Mouse (Mus musculus) right cerebral cortex, adult 2 months (tissue): ENCODE measurements around the gene Pdk2.

Source experiments
- DNase-seq, 2 experiments: peaks; one replicate each; pipeline ENCODE4 v3.0.0; 2021 to 2022; ENCODE audit warnings: low spot score in 2 of 2

Pdk2 gene

DNA sequence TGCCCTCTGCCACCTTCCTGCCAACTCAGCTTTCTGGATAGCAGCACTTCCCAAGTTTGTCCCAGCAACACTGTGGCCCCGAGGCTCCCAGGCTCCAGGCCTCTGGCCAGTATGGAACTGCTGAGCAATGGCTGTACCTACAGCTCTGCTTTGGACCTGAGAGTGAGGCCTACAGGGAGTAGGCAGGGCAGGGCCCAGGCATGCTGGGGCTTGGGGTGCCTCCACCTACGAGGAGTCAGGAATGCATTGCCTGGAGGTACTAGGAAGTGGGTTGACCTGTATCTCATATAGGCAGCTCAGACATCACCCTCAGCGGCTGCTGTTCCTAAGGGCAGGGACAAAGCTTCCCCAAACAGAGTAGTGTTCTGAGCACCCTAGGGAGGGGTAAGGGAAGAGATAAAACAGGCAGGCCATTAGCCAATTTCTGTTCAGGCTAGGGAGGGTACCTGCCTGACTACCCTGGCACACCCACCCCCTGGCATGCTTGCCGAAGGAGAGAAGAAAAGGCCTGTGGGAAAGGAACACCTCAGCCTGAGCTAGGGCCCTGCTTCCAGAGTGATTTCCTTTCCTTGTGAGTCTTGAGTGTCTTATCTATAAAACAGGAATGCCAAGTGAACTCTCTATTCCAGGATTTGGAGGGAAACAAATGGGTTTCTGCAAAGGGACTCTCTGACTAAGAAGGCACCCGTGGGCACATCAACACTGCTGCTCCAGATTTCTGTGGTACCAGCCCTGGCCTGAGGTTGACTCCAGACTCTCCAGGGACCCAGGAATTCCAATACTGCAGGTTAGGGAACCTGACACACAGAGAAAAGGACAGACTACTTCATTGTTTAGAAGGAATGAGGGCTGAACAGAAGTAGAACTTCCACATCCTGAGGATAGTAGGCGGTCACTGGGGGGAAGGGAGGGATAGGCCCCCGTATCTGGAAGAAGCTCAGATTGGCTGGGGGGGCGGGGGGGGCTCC is 29.3 kb upstream of the Pdk2 start:
- DNase-seq: no peak

DNA sequence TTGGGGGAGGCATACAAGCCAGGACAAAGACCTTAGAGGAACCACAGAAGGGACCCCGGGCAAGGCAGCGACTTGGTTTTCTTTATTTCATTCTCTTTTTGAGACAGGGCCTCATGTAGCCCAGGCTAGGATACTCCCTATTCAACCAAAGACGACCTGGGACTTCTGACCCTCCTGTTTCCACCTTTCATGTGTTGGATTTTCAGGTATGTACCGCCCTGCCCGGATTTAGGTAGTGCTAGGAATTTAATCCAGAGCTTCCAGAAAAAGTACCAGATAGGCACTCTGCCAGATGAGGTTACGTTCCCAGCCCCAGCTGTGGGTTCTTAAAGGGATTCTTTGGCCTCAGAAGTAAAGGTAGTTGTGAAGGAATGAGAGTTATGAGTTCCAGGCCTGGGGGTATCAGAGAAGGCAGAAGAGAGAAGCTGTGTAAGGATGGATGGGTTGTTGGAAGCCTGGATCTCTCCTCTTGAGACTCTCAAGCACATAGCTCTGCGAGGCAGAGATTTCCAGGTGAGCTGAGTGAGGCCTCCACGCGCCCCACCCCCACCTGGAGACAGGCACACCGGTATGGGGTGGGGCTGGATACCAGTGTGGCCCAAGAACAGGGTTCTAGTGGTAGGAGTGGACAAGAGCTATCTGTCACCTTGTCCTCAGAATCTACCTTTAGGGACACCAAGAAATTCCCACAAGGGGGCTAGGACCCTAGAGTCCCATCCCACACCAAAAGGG is 28.2 kb upstream of the Pdk2 start:
- DNase-seq: no peak

DNA sequence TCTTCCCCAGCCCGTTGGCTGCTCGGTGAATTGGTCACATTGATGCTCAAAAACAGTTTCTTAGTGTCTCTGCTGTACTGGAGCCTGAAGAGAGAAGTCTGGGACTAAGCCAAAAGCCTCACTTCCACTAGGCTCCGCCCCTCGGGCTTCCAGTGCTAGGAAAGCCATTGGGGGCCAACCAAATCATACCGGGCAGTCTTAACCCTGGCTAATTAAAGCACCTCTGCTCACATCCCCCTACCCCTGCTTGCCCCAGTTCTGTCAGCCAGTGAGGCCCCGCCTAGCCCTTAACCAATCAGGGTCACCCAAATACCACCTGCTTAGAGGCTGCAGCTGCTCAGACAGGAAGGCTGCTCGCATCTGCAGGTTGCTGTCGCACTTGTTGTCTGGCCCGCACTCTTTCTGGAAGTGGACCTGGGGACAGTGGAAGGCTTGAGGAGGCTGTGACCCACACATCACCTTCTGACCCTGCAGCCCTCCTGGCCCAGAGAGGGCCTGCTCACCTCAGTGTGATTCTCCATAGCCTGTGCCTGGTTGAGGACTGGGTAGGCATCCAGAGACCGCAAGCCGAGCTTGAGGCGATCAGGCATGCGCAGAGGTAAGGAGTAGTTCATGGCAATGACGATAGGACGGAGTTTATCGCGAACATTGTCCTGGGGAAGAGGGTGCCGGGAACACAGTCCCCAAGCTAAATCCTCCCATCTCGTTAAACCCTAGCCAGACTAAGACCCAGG is 15.8 kb upstream of the Pdk2 start:
- DNase-seq: no peak

DNA sequence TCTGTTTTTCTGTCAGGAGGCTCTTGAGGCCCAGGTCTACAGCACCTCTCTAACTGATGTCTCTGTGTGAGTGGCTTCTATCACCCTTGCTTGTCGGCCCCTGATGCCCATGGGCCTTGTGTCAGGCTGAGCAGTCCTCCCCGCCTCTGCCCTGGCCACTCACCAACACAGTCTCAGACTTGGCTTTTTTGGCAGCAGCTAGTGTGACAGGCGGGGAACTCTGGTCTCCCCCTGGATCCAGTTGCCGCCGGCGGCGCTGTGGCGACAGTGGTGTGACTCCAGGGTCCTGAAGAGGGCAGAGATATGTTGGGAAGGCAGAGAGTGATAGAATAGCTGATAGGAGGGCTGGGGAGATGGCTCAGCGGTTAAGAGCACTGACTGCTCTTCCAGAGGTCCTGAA is 11.9 kb upstream of the Pdk2 start:
- no peak for DNase-seq

DNA sequence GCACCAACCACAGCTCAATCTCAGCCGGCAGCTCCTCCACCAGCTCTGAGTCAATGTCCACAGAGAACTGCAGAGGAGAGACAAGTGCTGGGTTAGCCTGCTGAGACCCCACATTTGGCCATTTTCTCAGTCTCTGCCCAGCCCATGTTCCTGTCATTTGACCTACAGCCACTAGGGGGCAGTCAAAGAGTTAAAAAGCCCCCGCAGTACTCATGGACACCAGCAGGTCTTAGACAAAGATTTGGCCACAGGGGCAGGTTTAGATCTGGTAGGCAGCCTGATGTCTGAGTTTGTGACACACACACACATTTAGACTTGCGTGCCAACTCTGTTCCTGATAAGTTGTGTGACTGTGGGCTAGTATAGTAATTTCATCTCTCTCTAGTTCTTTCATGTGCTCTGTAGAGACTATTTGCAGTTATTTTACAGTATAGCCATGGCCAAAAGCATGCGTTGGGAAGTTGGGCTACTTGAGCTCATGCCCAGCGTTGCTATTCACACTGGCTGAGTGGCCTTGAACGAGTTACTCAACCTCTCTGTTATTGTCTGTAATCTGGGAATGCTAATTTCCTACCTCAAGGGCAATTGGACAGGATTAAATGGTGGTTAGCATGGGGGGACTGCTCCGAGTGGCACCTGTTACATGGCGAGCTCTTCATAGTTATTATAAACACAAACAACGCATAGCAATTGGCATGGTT is 6.0 kb upstream of the Pdk2 start:
- DNase-seq: peak; percentile 58 to 61

DNA sequence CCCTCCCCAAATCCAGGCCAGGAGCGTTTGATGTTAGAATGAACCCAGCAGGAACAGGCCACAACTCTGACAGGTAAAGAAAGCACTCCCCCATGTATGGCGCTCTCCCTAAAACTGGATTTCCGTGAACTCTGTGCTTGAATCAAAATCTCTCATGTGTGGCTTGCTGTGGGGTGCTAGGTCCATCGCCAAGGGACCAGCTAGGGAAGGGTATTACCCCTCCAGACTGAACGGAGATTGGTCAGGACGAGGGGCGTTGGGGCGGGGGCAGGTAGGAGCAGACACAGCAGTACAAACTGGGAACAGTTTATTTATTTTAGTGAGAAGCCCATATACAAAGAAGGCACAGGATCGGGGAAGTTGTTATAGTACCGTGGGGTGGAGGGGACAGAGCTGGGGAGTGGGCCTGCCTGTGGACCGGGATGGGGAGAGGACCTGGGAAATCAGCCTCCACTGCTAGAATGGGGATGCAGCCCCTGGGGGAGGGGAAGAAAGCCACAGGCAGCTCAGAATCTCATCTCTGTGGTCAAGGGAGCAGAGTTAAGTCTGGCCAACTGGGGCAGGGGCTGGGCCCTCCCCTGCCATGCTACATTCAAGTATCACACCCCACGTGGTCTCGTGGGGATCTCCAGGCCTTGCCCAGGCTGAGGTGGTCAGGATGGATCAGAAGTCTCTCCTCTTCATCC is 3.2 kb upstream of the Pdk2 start:
- no peak for DNase-seq

DNA sequence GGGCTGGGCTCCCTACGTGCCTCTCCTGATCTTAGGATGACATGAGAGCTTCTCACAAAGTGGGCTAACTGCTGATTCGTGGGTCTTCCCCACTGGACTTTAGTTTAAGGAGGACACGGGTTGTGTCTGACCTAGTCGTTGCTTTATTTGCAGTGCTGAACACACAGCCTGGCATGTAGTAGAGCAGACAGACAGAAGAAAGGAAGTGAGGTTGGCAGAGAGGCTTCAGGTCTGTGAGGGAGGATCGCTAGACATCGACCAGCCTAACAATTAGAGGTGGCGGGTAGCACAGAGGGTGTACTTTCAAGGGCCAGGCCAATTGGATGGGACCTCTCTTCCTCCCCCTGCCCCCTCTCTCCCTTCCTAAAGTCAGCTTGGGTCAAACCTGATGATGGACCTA is 2.5 kb upstream of the Pdk2 start:
- no peak for DNase-seq

DNA sequence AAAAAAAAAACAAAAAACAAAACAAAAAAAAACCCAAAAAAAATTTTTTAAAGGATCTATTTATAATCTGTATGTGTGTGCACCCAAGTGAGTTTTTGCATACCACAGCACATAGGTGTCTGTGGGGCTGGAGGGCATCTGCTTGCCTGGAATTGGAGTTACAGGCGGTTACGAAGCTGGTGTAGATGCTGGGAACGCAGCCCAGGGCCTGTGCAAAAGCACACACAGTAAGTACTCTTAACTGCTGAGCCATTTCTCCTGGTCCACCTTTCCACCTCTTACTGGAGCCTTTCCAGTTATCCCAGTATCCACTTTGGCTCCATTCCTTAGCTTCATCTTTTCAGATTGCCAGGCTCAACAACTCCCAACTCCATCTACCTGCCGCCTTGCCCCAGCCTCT is 1.9 kb upstream of the Pdk2 start:
- no peak for DNase-seq

DNA sequence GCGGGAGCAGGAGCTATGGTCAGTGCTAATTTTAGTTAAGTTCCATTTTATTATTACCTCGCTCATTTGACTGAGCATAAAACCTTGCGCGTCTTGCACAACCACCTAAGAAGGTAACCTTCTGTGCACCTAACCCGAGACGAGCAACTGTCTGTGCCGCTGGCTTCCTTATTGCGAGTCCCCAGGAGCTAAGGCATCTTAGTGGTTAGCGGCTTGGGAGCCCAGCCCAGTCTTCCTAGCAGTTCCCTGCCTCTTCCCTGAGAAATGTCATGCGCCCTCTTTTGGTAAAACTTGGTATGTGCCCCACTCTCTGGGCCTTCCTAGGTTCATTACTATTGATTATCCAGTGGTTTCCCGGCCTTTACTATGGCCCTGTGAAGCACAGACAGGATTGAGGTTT is 942 bp upstream of the Pdk2 start:
- peak; percentile 90 to 91 for DNase-seq

DNA sequence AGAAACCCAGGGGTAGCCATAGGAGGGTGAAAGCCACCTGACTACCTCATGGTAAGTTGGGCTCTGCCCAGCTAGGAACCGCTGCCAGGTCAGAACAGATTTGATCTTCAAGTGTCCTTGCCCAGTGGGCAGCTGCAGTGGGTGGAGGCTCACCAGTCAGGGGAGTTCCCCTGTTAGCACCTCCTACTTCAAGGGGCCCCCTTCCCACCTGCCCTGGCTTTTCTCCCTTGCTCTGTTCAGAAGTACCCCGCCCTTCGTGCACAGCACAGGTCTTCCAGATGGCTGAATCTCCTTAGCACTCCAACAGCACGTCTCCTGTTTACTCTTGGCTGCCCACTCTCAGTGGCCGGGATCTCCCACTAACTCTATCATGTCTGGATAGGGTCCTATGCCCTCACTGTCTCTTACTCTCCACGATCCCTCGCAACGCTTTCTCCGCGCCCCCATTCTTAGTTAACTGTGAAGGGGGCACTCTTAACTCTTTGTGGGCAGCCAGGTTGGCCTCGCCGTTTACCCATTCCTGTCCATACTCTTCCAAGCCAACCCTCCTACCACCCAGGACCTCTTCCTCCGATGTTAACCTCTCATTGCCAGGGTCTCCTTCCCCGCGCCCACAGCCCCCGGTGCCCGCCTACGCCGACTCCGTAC is 539 bp downstream of the Pdk2 start:
- peak; percentile 57 for DNase-seq

DNA sequence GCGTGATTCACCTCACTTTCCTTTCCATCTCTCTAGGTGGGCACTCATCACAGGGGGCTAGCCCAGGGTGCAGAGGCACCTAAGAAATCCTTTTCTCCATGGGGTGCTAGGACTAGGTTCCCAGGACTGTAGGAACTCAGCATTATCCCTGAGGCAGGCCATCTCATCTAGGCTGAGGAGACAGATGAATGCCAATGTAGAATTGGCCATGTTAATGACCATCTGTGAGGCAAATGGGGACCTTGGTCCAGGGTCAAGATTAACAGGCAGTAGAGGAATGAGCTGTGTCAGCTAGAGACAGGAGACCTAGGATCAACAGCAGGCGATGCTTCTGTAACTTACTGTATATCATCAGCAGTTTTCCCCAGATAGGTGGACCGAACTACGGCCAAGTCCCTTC is 1.4 kb downstream of the Pdk2 start:
- no peak for DNase-seq

DNA sequence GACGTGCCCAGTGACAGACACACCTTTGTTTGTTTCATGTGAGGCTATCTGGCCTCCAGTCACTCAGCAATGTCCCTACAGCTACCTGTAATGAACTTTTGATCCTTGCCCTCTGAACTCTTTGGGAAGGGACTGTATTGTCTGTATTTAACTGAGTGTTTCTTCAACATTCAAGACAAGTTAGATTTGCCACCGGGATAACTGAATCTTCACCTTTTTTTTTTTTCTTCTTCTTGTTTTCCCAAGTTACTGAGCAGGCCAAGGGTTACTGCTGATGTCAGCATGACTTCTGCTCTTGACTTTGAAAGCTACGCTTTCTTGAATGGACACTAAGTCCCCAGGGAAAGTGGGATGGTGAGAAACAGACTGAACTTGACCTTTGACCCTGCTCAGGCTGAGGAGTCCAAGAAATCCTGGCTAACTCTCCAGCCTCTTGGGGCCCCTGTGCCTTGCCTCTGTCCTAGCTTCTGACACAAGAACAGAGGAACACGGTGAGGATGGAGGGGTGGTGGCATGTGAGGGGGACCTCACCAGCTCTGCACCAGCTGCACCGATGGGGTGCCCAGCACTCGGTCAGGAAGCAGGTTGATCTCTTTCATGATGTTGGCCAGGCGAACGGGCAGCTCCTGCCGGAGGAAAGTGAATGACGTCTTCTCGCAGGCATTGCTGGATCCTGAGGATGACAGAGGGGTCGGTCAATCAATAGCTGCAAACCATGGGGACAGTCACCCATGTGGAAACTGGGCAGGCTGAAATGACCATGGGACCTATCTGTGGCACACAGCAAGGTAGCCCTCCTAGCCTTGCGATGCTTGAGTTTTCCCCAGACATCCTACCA is 2.1 kb downstream of the Pdk2 start:
- DNase-seq: no peak

DNA sequence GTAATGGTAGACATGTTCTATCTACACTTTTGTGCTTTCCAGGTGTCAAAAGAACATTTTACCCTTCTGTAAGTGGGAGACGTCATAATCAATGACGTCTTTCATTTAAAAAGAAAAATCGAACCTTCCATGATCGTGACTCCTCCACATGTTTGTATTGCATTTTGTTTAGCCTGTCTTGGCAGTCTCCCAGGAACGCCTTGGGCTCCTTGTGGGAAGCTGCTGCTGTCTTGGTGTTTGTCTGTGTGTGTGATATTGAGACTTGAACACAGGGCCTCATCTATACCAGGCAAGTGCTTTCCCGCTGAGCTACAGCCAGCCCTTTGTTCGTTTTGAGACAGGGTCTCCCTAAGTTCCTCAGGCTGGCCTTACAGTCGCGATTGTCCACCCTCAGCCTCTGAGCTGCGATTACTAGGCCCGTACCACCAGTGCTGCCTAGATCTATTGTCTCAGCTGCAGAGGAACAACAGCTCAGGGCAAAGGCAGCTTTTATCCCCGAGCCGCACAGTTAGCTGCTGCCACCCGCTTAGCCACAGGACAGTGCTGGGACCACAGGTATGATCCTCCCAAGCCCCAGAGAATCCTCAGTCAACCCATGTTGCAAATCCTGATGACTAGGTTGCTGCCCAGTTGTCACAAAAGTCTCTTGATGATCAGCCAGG is 2.9 kb downstream of the Pdk2 start:
- DNase-seq: peak; percentile 50 to 52

DNA sequence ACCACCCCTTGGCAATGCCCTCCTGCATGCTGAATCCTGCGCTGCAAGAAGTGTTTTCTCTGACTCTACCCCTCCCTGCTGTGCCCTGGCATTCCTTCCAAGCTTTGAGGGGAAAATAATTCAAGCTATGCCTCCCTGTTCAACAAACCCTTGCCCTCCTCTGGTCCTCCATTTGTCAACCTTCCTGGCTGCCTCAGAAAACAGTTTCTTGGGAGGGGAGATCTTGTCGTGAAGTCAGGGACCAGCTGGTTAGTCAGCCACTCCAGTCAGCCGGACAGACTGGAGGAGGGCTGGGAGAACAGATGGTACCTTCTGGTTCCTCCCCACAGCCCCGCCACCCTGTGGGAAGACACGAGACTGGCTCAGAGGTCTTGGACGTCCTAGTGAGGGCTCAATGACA is 3.8 kb downstream of the Pdk2 start:
- DNase-seq: peak in 1 of 2 experiments; percentile 53

DNA sequence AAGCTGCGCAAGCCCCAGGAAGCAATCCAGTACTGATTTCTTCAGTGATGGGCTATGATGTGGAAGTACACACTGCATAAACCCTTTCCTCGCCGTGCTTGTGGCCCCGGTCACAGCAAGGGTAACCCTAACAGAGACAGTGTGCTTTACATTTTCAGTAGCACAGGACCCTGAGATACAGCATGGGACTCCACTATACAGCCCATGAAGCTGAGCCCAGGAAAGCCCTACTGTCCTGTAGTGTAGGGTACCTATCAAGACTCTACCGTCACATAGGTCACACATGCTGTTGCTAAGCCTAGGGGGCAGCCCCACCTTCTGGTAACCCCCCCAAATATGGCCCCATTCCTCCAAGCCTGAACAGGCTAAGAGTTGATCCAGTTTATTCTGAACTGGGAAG is 4.6 kb downstream of the Pdk2 start:
- DNase-seq: no peak

DNA sequence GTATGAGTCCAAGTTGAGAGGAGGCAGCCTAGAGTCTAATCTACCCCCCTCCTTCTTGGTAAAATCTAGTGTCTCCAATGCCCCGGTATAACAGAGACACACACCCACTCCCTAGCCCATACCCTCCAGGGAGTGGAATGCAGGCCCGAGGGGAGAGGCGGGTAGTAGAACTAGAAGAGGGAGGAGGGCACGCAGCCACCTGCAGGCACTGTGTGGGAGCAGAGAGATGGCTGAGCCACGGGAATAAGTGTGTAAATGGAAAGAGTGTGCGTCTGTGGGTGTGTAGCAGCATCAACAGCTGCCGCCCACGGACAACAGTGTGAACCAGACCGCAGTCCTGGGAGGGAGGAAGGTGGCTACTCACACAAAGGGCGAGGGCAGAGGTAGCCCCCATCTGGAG is 6.3 kb downstream of the Pdk2 start:
- DNase-seq: peak; percentile 68 to 75

DNA sequence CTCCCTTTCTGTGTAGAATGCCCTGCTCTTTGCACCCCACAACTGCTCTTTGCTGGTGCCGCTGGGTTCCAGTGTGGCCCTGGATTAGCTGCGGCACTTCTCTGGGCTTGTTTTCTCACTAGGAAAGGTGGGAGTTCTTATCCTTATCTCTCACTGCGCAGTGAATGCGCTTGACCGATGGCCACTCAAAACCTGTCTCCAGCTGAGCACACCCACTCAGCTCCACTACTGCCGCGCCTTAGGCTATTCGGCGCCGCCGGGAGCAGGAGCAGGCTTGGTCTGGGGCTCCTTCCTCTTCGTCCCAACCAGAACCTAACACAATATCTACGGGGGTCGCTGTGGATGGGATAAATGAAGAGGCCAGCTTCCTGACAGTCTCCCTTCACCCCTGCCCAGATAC is 7.5 kb downstream of the Pdk2 start:
- no peak for DNase-seq

DNA sequence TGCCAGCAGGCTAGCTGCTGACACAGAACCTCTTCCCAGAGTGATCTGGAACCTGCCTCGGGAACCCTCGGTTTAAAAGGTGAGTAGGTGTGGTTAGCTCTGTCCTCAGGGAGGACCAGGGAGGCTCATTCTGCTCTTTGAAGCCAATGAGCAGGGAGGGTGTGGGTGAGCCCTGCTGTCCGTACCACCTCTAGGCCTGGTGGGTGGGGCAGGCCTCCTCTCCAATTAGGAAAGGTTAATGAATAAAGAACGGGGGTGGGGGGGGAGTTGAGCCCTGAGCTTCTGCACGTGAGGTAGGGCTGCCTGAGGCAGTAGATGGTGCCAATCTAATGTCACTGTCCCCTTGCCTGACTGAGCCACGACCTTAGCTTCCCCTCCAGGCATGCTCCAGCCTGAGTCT is 8.2 kb downstream of the Pdk2 start:
- no peak for DNase-seq

DNA sequence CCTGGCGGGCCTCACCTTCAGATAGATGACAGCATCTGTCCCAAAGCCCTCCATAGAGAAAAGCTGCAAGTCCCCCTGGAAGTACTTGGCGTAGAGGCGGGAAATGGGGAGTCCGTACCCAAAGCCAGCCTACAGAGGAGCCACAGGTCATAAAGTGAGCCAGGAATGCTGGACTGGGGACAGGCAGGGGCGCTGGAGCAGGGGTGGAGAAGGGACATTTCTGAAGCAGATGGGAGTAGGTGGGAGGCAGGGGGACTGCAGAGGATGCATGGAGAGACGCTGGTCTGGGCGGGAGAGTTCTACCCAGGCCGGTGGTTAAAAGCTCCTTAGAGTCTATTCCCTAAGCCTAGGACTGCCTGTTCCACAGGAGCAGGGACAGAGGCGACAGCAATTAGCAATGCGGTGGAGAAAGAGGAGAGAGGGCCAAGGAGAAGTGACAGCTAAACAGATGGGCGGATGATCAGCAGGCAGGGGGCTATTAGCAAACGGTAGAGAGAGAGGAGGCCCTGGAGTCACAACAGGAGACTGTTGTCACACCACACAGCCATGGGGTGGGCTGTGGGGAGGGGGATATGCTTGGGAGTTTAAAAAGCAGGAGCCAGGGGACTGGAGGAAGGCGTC is 13.2 kb downstream of the Pdk2 start:
- DNase-seq: no peak
